Mouse (Mus musculus) small intestine, adult 2 months (tissue): ENCODE results near the gene Pdcd5. TPM values are rescaled to one million over a fixed set of nuclear protein-coding genes. Genes with fewer than 3 reads are reported as not detected.

Source experiments
- H3K27ac ChIP-seq: fragments of 200-500 bp; 2 replicates; pipeline ENCODE4 v1.5.1; 2012; ENCODE audit warnings: low read depth, low read length, control low read depth, inconsistent platforms; ENCODE audit not compliant: insufficient read depth
- H3K27me3 ChIP-seq: fragments of 200-500 bp; 2 replicates; pipeline ENCODE4 v1.6.1; 2012; ENCODE audit warnings: mild to moderate bottlenecking, moderate library complexity, low read length, inconsistent platforms; ENCODE audit not compliant: control insufficient read depth, insufficient read depth
- H3K36me3 ChIP-seq: fragments of 200-500 bp; 2 replicates; pipeline ENCODE4 v1.6.1; 2012; ENCODE audit warnings: mild to moderate bottlenecking, low read length, control low read depth, inconsistent platforms; ENCODE audit not compliant: control insufficient read depth, insufficient read depth
- H3K4me1 ChIP-seq: fragments of 200-500 bp; 2 replicates; pipeline ENCODE4 v1.6.1; 2012; ENCODE audit warnings: low read length, inconsistent platforms, mixed read lengths; ENCODE audit not compliant: control insufficient read depth, insufficient read depth, insufficient read length
- H3K4me3 ChIP-seq: fragments of 200-500 bp; 2 replicates; pipeline ENCODE4 v1.5.1; 2012; ENCODE audit warnings: low read depth, mild to moderate bottlenecking, control low read depth, inconsistent platforms, low read length, moderate library complexity
- CTCF ChIP-seq: fragments of 200-500 bp; IDR thresholded peaks from 2 replicates; pipeline ENCODE4 v1.5.1; 2012; ENCODE audit warnings: low read depth, mild to moderate bottlenecking, control low read depth, inconsistent platforms, low read length, moderate library complexity, mixed read lengths; ENCODE audit not compliant: insufficient replicate concordance, insufficient read length; ENCODE audit errors: extremely low read depth
- POLR2A ChIP-seq: fragments of 200-500 bp; IDR thresholded peaks from 2 replicates; pipeline ENCODE4 v1.6.1; 2012; ENCODE audit warnings: low read depth, mild to moderate bottlenecking, control low read depth, inconsistent platforms, low read length, moderate library complexity
- WGBS: fragments of 180-500 bp; shearing (Covaris S2); methylation state at CpG from one replicate; pipeline ENCODE4 v1.1.7; 2018; 5-methylcytosine and 5-hydroxymethylcytosine counted together
- polyA plus RNA-seq: library from polyadenylated mRNA; depleted of rRNA; stranded (reverse); fragments of >200 nt; gene quantifications from 2 replicates; pipeline ENCODE4 v1.2.3, GENCODE M21; 2012; rRNA removed

Gene Pdcd5
- polyA plus RNA-seq, 1 experiment = 60.3 TPM

- no peak overlapping the region for H3K27ac ChIP-seq
- H3K4me1 ChIP-seq = no peaks in the 10 kb centered on the region
- TF ChIP-seq CTCF (no peak), POLR2A (no peak)
- H3K4me3 ChIP-seq = no peak overlapping the region
- no peaks in the 10 kb centered on the region for H3K27me3 ChIP-seq
- 91% methylated on average over 5 of the region's 5 CpGs for WGBS
- H3K36me3 ChIP-seq = peaks cover 17% of the 10 kb centered on the region
Observed at GRCm38 (mm10) chr7:35594311-35594710, 53.0 kb downstream of the Pdcd5 start.

Other genes with a start within 250 kb of the Pdcd5 start
- 122 and 320 TPM in 2 replicates for gene Slc7a9, start 198.7 kb downstream of the Pdcd5 start, polyA plus RNA-seq
- not detected in 2 replicates for gene Tdrd12, start 109.8 kb downstream of the Pdcd5 start, polyA plus RNA-seq
- gene Nudt19, start 91.2 kb downstream of the Pdcd5 start, polyA plus RNA-seq = 51.8 and 60.5 TPM in 2 replicates
- gene Rgs9bp, start 61.9 kb downstream of the Pdcd5 start, polyA plus RNA-seq = 0.03 TPM in 2 replicates
- gene Ankrd27, start 61.3 kb downstream of the Pdcd5 start, polyA plus RNA-seq = 8.5 and 13.5 TPM in 2 replicates
- gene Dpy19l3, start 106.9 kb upstream of the Pdcd5 start, polyA plus RNA-seq = 1.8 and 2.3 TPM in 2 replicates
- gene Zfp507, start 155.5 kb upstream of the Pdcd5 start, polyA plus RNA-seq = 1.5 and 2.5 TPM in 2 replicates